Mouse (Mus musculus) CD8-positive naive resting alpha-beta T cell, adult 2 months (primary cell): ENCODE results near the gene Gramd1c.

ENCODE experiments used
- DNase-seq, 2 experiments: peaks; one replicate each; pipeline ENCODE4 v3.0.0; 2022; ENCODE audit warnings: low read depth in 2 of 2, low spot score in 2 of 2

The Gramd1c gene

GRCm38 (mm10) chr16:44063025-44063894, at the start of gene Gramd1c:
Gene Gramd1c (minus strand): TSS chr16:44063345.
- peak in 1 of 2 experiments; percentile 8 for DNase-seq

- DNase-seq: no peak
Observed at GRCm38 (mm10) chr16:44109002-44109401, 45.9 kb upstream of the Gramd1c start.

- DNase-seq: no peak
Observed at GRCm38 (mm10) chr16:44105211-44105610, 42.1 kb upstream of the Gramd1c start.

GRCm38 (mm10) chr16:44103806-44104766, 40.9 kb upstream of the Gramd1c start:
- no peak for DNase-seq

GRCm38 (mm10) chr16:44102925-44103324, 39.8 kb upstream of the Gramd1c start:
- no peak for DNase-seq

GRCm38 (mm10) chr16:44101181-44101710, 38.1 kb upstream of the Gramd1c start:
- DNase-seq: no peak

GRCm38 (mm10) chr16:44099377-44099776, 36.2 kb upstream of the Gramd1c start:
- DNase-seq: no peak

- DNase-seq: no peak
Observed at GRCm38 (mm10) chr16:44087650-44088049, 24.5 kb upstream of the Gramd1c start.

- DNase-seq: no peak
Observed at GRCm38 (mm10) chr16:44061341-44061740, 1.8 kb downstream of the Gramd1c start.

GRCm38 (mm10) chr16:44060604-44061286, 2.4 kb downstream of the Gramd1c start:
- no peak for DNase-seq

GRCm38 (mm10) chr16:44058745-44059144, 4.4 kb downstream of the Gramd1c start:
- peak; percentile 16 to 42 for DNase-seq

GRCm38 (mm10) chr16:44055766-44056165, 7.4 kb downstream of the Gramd1c start:
- no peak for DNase-seq

GRCm38 (mm10) chr16:44053265-44053664, 9.9 kb downstream of the Gramd1c start:
- DNase-seq: no peak

GRCm38 (mm10) chr16:44052390-44052789, 10.8 kb downstream of the Gramd1c start:
- DNase-seq: no peak

- DNase-seq: no peak
Observed at GRCm38 (mm10) chr16:44050139-44050538, 13.0 kb downstream of the Gramd1c start.

GRCm38 (mm10) chr16:44039112-44039511, 24.0 kb downstream of the Gramd1c start:
- no peak for DNase-seq

GRCm38 (mm10) chr16:44035221-44035620, 27.9 kb downstream of the Gramd1c start:
- DNase-seq: no peak

GRCm38 (mm10) chr16:44033365-44033764, 29.8 kb downstream of the Gramd1c start:
- DNase-seq: no peak

- DNase-seq: no peak
Observed at GRCm38 (mm10) chr16:44029273-44029672, 33.9 kb downstream of the Gramd1c start.

GRCm38 (mm10) chr16:44026822-44027221, 36.3 kb downstream of the Gramd1c start:
- DNase-seq: no peak

GRCm38 (mm10) chr16:44026210-44026609, 36.9 kb downstream of the Gramd1c start:
- DNase-seq: no peak
